Mouse (Mus musculus) ES-Bruce4 (cell line): ENCODE measurements at regions not wholly inside any gene's neighbourhood (a gene's known extent, or its start where the extent isn't known, plus 50 kb on each side); places are given as distances from the start of the nearest gene placed in this dataset.
"Not testable (repeated sequence)": the region's sequence is repeated elsewhere in the genome, so short reads cannot be mapped to it uniquely, and the experiment has no call there.

Source experiments
- H3K27ac ChIP-seq: 2 replicates; pipeline ENCODE4 v1.5.1; 2012; ENCODE audit warnings: low read length, inconsistent platforms; ENCODE audit not compliant: insufficient read depth
- H3K27me3 ChIP-seq: 2 replicates; pipeline ENCODE4 v1.6.1; 2012; ENCODE audit warnings: mild to moderate bottlenecking, low read length, inconsistent platforms; ENCODE audit not compliant: control insufficient read depth, poor library complexity, insufficient read depth, severe bottlenecking
- H3K36me3 ChIP-seq: 2 replicates; pipeline ENCODE4 v1.6.1; 2012; ENCODE audit warnings: inconsistent platforms, mild to moderate bottlenecking, low read length, moderate library complexity; ENCODE audit not compliant: control insufficient read depth, poor library complexity, insufficient read depth, severe bottlenecking
- H3K4me1 ChIP-seq: one replicate; pipeline ENCODE4 v1.8.1; 2011; ENCODE audit warnings: low read length; ENCODE audit not compliant: control insufficient read depth, insufficient read depth
- H3K4me3 ChIP-seq: 2 replicates; pipeline ENCODE4 v1.5.1; 2011; ENCODE audit warnings: low read depth, mild to moderate bottlenecking, low read length
- H3K9ac ChIP-seq: 2 replicates; pipeline ENCODE4 v1.6.1; 2012; ENCODE audit warnings: low read depth, mild to moderate bottlenecking, inconsistent platforms; ENCODE audit not compliant: poor library complexity, severe bottlenecking
- H3K9me3 ChIP-seq: replicated peaks from 2 replicates; pipeline ENCODE4 v1.6.1; 2012; ENCODE audit warnings: mild to moderate bottlenecking, low read length, inconsistent platforms; ENCODE audit not compliant: control insufficient read depth, poor library complexity, insufficient read depth, severe bottlenecking
- CTCF ChIP-seq: IDR thresholded peaks from one replicate; pipeline ENCODE4 v1.8.1; 2011; ENCODE audit warnings: low read depth, low read length
- EP300 ChIP-seq: IDR thresholded peaks from 2 replicates; pipeline ENCODE4 v1.6.1; 2011; ENCODE audit warnings: low read depth, low read length; ENCODE audit not compliant: insufficient read depth
- POLR2A ChIP-seq: IDR thresholded peaks from one replicate; pipeline ENCODE4 v1.8.1; 2011; ENCODE audit warnings: low read length; ENCODE audit not compliant: insufficient read depth

- Histone ChIP-seq H3K27me3 (no peaks in the 10 kb centered on the region), H3K36me3 (no peaks in the 10 kb centered on the region), H3K9ac (no peak overlapping the region), H3K9me3 (peaks cover 46% of the 10 kb centered on the region), H3K4me1 (no peaks in the 10 kb centered on the region), H3K27ac (peak overlapping the region; percentile 59; the same call in 1 of the 2 replicates), H3K4me3 (no peak overlapping the region)
- TF ChIP-seq CTCF (no peak), EP300 (no peak), POLR2A (no peak)
These were observed 950.4 kb upstream of the Cdh6 start for GRCm38 (mm10) chr15:14123829-14124228.

- H3K27me3 ChIP-seq, H3K27ac ChIP-seq, H3K4me3 ChIP-seq, H3K4me1 ChIP-seq, H3K36me3 ChIP-seq, H3K9ac ChIP-seq: not testable (repeated sequence)
- H3K9me3 ChIP-seq = peaks cover 24% of the 10 kb centered on the region
These were observed 944.8 kb upstream of the Cdh6 start for GRCm38 (mm10) chr15:14118321-14118720.

- no peaks in the 10 kb centered on the region for H3K36me3 ChIP-seq
- no peak overlapping the region for H3K9ac ChIP-seq
- H3K27ac ChIP-seq = no peak overlapping the region
- TF ChIP-seq CTCF (no peak), POLR2A (no peak), EP300 (no peak)
- no peaks in the 10 kb centered on the region for H3K4me1 ChIP-seq
- H3K27me3 ChIP-seq = no peaks in the 10 kb centered on the region
- H3K9me3 ChIP-seq = no peaks in the 10 kb centered on the region
- H3K4me3 ChIP-seq = no peak overlapping the region
These were observed 928.3 kb upstream of the Cdh6 start for GRCm38 (mm10) chr15:14101757-14102156.

- no peaks in the 10 kb centered on the region for H3K36me3 ChIP-seq
- no peak for TF ChIP-seq EP300
- no peak for TF ChIP-seq POLR2A
- no peak for TF ChIP-seq CTCF
- H3K4me1 ChIP-seq = no peaks in the 10 kb centered on the region
- H3K27me3 ChIP-seq = no peaks in the 10 kb centered on the region
- H3K4me3 ChIP-seq = no peak overlapping the region
- no peak overlapping the region for H3K27ac ChIP-seq
- H3K9me3 ChIP-seq = 0 out of 2 replicates have a peak, but pooled peaks cover 3% of the 10 kb centered on the region
- no peak overlapping the region for H3K9ac ChIP-seq
These were observed 878.4 kb upstream of the Cdh6 start for GRCm38 (mm10) chr15:14051872-14052271.
